Mouse (Mus musculus): ENCODE data around the gene Rabgef1.

- TF ChIP-seq CTCF (IDR thresholded peaks at IDR 0.05; ENCODE audit: low read depth): no peak
- TF ChIP-seq EP300 (IDR thresholded peaks at IDR 0.05; ENCODE audit: low read depth): no peak
These were observed 28.8 kb downstream of the Rabgef1 start for GRCm38 (mm10) chr5:130200233-130201029.
